Mouse (Mus musculus) embryonic fibroblast, embryonic 13.5 days (primary cell): ENCODE measurements at regions not wholly inside any gene's neighbourhood (a gene's known extent, or its start where the extent isn't known, plus 50 kb on each side); places are given as distances from the start of the nearest gene placed in this dataset.

Experiments used
- CTCF ChIP-seq: IDR thresholded peaks from 2 replicates; pipeline ENCODE4 v1.5.1; 2011; ENCODE audit warnings: mild to moderate bottlenecking, control low read depth, low read length, moderate library complexity, borderline replicate concordance; ENCODE audit not compliant: insufficient read depth
- POLR2A ChIP-seq: IDR thresholded peaks from 2 replicates; pipeline ENCODE4 v1.6.1; 2011; ENCODE audit warnings: low read depth, mild to moderate bottlenecking, control low read depth, low read length, moderate library complexity

DNA sequence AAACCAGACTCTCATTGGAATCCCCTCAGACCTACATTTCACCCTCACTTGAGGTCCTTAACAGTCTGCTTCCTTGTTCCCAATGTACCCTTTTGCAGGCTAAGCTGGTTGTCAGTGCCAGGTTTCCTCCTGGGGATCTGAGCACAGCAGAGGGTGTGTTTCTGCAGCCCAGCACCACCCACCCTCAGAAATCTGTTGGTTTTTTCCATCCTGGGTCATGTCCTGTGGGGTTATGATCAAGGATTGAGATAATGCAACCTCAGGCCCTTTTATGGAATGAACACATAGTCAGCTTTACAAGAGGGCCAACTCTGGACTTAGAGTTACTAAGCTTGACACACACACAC, 167.6 kb downstream of the Rnf152 start:
- no peak for TF ChIP-seq CTCF
- no peak for TF ChIP-seq POLR2A
